Mouse (Mus musculus): ENCODE measurements around the gene Bloc1s6. TPM values are rescaled to one million over a fixed set of nuclear protein-coding genes. Genes with fewer than 3 reads are reported as not detected.

The Bloc1s6 gene
- polyA plus RNA-seq, 1 experiment from 2014 or later = 43.6 TPM

GRCm38 (mm10) chr2:122708080-122708479, 30.2 kb upstream of the Bloc1s6 start:
- ATAC-seq (replicated peaks; ENCODE audit: low FRiP score, low read depth) (no peak), DNase-seq (ENCODE audit: low spot score) (no peak)
- H3K4me2 ChIP-seq (ENCODE audit: low read length) = no peak overlapping the region
- H3K4me1 ChIP-seq (replicated peaks; ENCODE audit: insufficient read depth, low read length) = no peaks in the 10 kb centered on the region
- no peak overlapping the region for H3K4me3 ChIP-seq (replicated peaks; ENCODE audit: low read depth, low read length)
- no peaks in the 10 kb centered on the region for H3K36me3 ChIP-seq (ENCODE audit: insufficient read depth, low read length)
- no peak overlapping the region for H3K27ac ChIP-seq
- H3K9me3 ChIP-seq (replicated peaks; ENCODE audit: low read length) = no peaks in the 10 kb centered on the region
- no peak overlapping the region for H3K9ac ChIP-seq (ENCODE audit: low read depth, low read length)
- WGBS = 64% methylated on average over 3 of the region's 3 CpGs
- no peaks in the 10 kb centered on the region for H3K27me3 ChIP-seq (ENCODE audit: insufficient read depth, low read length)
- no peak for TF ChIP-seq CTCF (IDR thresholded peaks at IDR 0.05; ENCODE audit: low read depth)

GRCm38 (mm10) chr2:122709156-122709555, 29.1 kb upstream of the Bloc1s6 start:
- Histone ChIP-seq H3K9ac (ENCODE audit: low read depth, low read length) (no peak overlapping the region), H3K36me3 (ENCODE audit: insufficient read depth, low read length) (no peaks in the 10 kb centered on the region), H3K4me3 (replicated peaks; ENCODE audit: low read depth, low read length) (no peak overlapping the region), H3K4me2 (ENCODE audit: low read length) (no peak overlapping the region), H3K9me3 (replicated peaks; ENCODE audit: low read length) (no peaks in the 10 kb centered on the region), H3K27me3 (ENCODE audit: insufficient read depth, low read length) (no peaks in the 10 kb centered on the region), H3K4me1 (replicated peaks; ENCODE audit: insufficient read depth, low read length) (no peaks in the 10 kb centered on the region), H3K27ac (no peak overlapping the region)
- TF ChIP-seq CTCF (IDR thresholded peaks at IDR 0.05; ENCODE audit: low read depth) = no peak
- ATAC-seq (replicated peaks; ENCODE audit: low FRiP score, low read depth) (no peak; the same call in 1 of the 2 replicates), DNase-seq (ENCODE audit: low spot score) (no peak)
- WGBS = 67% methylated on average over 1 of the region's 1 CpGs

- Histone ChIP-seq H3K4me1 (replicated peaks; ENCODE audit: insufficient read depth, low read length) (no peaks in the 10 kb centered on the region), H3K9me3 (replicated peaks; ENCODE audit: low read length) (no peaks in the 10 kb centered on the region), H3K4me3 (replicated peaks; ENCODE audit: low read depth, low read length) (no peak overlapping the region), H3K36me3 (ENCODE audit: insufficient read depth, low read length) (no peaks in the 10 kb centered on the region), H3K9ac (ENCODE audit: low read depth, low read length) (no peak overlapping the region), H3K27me3 (ENCODE audit: insufficient read depth, low read length) (no peaks in the 10 kb centered on the region), H3K27ac (no peak overlapping the region), H3K4me2 (ENCODE audit: low read length) (no peak overlapping the region)
- DNase-seq (ENCODE audit: low spot score) = no peak
- no peak for ATAC-seq (replicated peaks; ENCODE audit: low FRiP score, low read depth)
- 77% methylated on average over 3 of the region's 3 CpGs for WGBS
- no peak for TF ChIP-seq CTCF (IDR thresholded peaks at IDR 0.05; ENCODE audit: low read depth)
Measured at GRCm38 (mm10) chr2:122711911-122712310, 26.4 kb upstream of the Bloc1s6 start.

- Histone ChIP-seq H3K4me1 (replicated peaks; ENCODE audit: insufficient read depth, low read length) (no peaks in the 10 kb centered on the region), H3K4me3 (replicated peaks; ENCODE audit: low read depth, low read length) (no peak overlapping the region), H3K9me3 (replicated peaks; ENCODE audit: low read length) (no peaks in the 10 kb centered on the region), H3K27me3 (ENCODE audit: insufficient read depth, low read length) (no peaks in the 10 kb centered on the region), H3K4me2 (ENCODE audit: low read length) (no peak overlapping the region), H3K36me3 (ENCODE audit: insufficient read depth, low read length) (no peaks in the 10 kb centered on the region), H3K9ac (ENCODE audit: low read depth, low read length) (no peak overlapping the region), H3K27ac (no peak overlapping the region)
- ATAC-seq (replicated peaks; ENCODE audit: low FRiP score, low read depth) = no peak
- WGBS = 84% methylated on average over 2 of the region's 2 CpGs
- no peak for TF ChIP-seq CTCF (IDR thresholded peaks at IDR 0.05; ENCODE audit: low read depth)
- DNase-seq (ENCODE audit: low spot score) = no peak
Measured at GRCm38 (mm10) chr2:122712848-122713247, 25.5 kb upstream of the Bloc1s6 start.

GRCm38 (mm10) chr2:122715148-122715692, 23.1 kb upstream of the Bloc1s6 start:
- Histone ChIP-seq H3K27ac (no peak overlapping the region), H3K27me3 (ENCODE audit: insufficient read depth, low read length) (no peaks in the 10 kb centered on the region), H3K36me3 (ENCODE audit: insufficient read depth, low read length) (no peaks in the 10 kb centered on the region), H3K4me2 (ENCODE audit: low read length) (no peak overlapping the region), H3K4me3 (replicated peaks; ENCODE audit: low read depth, low read length) (no peak overlapping the region), H3K9ac (ENCODE audit: low read depth, low read length) (no peak overlapping the region), H3K4me1 (replicated peaks; ENCODE audit: insufficient read depth, low read length) (no peaks in the 10 kb centered on the region), H3K9me3 (replicated peaks; ENCODE audit: low read length) (no peaks in the 10 kb centered on the region)
- ATAC-seq (replicated peaks; ENCODE audit: low FRiP score, low read depth) (no peak), DNase-seq (ENCODE audit: low spot score) (no peak)
- WGBS = 68% methylated on average over 5 of the region's 5 CpGs
- no peak for TF ChIP-seq CTCF (IDR thresholded peaks at IDR 0.05; ENCODE audit: low read depth)

GRCm38 (mm10) chr2:122716301-122716842, 21.9 kb upstream of the Bloc1s6 start:
- ATAC-seq (replicated peaks; ENCODE audit: low FRiP score, low read depth) = no peak
- 70% methylated on average over 3 of the region's 3 CpGs for WGBS
- no peaks in the 10 kb centered on the region for H3K27me3 ChIP-seq (ENCODE audit: insufficient read depth, low read length)
- no peaks in the 10 kb centered on the region for H3K36me3 ChIP-seq (ENCODE audit: insufficient read depth, low read length)
- no peaks in the 10 kb centered on the region for H3K4me1 ChIP-seq (replicated peaks; ENCODE audit: insufficient read depth, low read length)
- H3K4me3 ChIP-seq (replicated peaks; ENCODE audit: low read depth, low read length) = no peak overlapping the region
- TF ChIP-seq CTCF (IDR thresholded peaks at IDR 0.05; ENCODE audit: low read depth) = no peak
- H3K9me3 ChIP-seq (replicated peaks; ENCODE audit: low read length) = no peaks in the 10 kb centered on the region
- no peak overlapping the region for H3K9ac ChIP-seq (ENCODE audit: low read depth, low read length)
- H3K4me2 ChIP-seq (ENCODE audit: low read length) = no peak overlapping the region
- DNase-seq (ENCODE audit: low spot score) = no peak
- no peak overlapping the region for H3K27ac ChIP-seq

GRCm38 (mm10) chr2:122719232-122719631, 19.1 kb upstream of the Bloc1s6 start:
- no peaks in the 10 kb centered on the region for H3K4me1 ChIP-seq (replicated peaks; ENCODE audit: insufficient read depth, low read length)
- no peak overlapping the region for H3K9ac ChIP-seq (ENCODE audit: low read depth, low read length)
- H3K9me3 ChIP-seq (replicated peaks; ENCODE audit: low read length) = no peaks in the 10 kb centered on the region
- H3K4me3 ChIP-seq (replicated peaks; ENCODE audit: low read depth, low read length) = no peak overlapping the region
- H3K27ac ChIP-seq = no peak overlapping the region
- ATAC-seq (replicated peaks; ENCODE audit: low FRiP score, low read depth) (no peak), DNase-seq (ENCODE audit: low spot score) (no peak)
- H3K27me3 ChIP-seq (ENCODE audit: insufficient read depth, low read length) = no peaks in the 10 kb centered on the region
- H3K36me3 ChIP-seq (ENCODE audit: insufficient read depth, low read length) = no peaks in the 10 kb centered on the region
- H3K4me2 ChIP-seq (ENCODE audit: low read length) = no peak overlapping the region
- no peak for TF ChIP-seq CTCF (IDR thresholded peaks at IDR 0.05; ENCODE audit: low read depth)
- WGBS = 36% methylated on average over 1 of the region's 1 CpGs

All from kidney, postnatal 0 days (tissue).